Mouse (Mus musculus) embryonic facial prominence, embryonic 12.5 days (tissue): ENCODE results near the gene Polr3b. TPM values are rescaled to one million over a fixed set of nuclear protein-coding genes. Genes with fewer than 3 reads are reported as not detected.

ENCODE experiments used
- polyA plus RNA-seq: library from polyadenylated mRNA; unstranded; fragments of >200 nt; fragmentation: Nextera tagmentation; extraction: Ambion mirVana; gene quantifications from 2 replicates; pipeline ENCODE4 v1.2.1, GENCODE M21; 2016

Gene Polr3b
- polyA plus RNA-seq, 1 experiment from 2014 or later: 19.6 TPM

Other genes starting within 250 kb of the Polr3b start
- 3.5 and 3.8 TPM in 2 replicates for gene Nuak1, start 181.7 kb upstream of the Polr3b start, polyA plus RNA-seq
- gene Ckap4, start 88.2 kb upstream of the Polr3b start, polyA plus RNA-seq: 113 and 117 TPM in 2 replicates
- 14.8 and 16.1 TPM in 2 replicates for gene Tcp11l2, start 45.7 kb upstream of the Polr3b start, polyA plus RNA-seq
- gene Rfx4, start 133.8 kb downstream of the Polr3b start, polyA plus RNA-seq: 1.9 and 2.0 TPM in 2 replicates